Mouse (Mus musculus): ENCODE measurements at regions not wholly inside any gene's neighbourhood (a gene's known extent, or its start where the extent isn't known, plus 50 kb on each side); places are given as distances from the start of the nearest gene placed in this dataset.

DNA sequence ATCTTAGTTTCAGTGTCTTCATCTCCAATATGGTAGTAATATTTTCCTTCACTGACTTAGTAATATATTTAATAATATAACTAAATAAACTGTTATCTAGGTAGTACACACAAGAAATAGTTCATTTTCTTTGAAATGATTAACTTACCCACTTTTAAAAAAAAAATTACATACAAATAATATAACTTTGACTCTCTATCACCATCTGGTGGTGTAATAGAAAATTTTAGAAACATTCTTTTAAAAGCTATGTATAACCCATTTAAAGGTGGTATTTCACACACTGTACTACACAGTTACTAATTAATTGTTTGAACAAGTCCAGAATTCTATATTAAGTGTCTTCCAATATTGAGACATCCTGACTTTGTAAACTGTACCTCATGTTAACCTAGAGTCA lies 53.9 kb upstream of the Olfr266 start:
- peak; percentile 30 for DNase-seq (ENCODE audit: low spot score)

DNA sequence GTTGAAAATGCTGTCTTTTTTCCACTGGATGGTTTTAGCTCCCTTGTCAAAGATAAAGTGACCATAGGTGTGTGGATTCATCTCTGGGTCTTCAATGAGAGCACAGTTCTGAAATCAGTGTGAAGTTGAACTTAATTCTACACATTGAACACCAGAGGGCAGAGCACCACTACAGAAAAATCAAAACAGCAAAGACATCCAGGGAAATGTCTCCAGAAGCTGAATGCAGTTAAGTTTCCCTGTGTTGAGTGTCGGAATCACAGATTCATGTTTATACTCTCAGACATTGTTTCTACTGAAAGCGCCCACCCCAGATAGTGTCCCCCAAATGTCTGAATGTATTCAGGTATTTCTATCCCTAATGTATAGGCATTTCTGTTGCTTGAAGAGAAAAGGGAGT lies 77.1 kb upstream of the Olfr266 start:
- peak; percentile 77 for DNase-seq (ENCODE audit: low spot score)

DNA sequence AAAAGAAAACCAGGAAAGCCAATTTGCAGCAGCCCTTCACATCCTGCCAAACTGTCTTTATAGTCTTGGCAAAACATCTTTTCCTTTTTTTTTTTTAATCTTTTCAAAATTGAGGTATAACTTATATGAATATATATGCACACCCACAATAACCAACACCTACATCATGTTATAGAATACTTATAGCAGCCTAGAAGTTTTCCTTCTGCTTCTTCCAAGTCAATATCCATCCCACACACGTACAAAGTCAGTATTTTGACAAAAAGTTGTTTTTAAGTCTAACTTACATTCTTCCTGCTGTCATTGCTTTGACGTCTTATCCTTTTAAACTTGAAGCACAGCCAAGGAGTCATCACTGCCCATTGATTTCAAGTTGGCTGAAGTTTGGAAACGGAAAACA lies 80.6 kb upstream of the Olfr266 start:
- DNase-seq (ENCODE audit: low spot score), result no peak

DNA sequence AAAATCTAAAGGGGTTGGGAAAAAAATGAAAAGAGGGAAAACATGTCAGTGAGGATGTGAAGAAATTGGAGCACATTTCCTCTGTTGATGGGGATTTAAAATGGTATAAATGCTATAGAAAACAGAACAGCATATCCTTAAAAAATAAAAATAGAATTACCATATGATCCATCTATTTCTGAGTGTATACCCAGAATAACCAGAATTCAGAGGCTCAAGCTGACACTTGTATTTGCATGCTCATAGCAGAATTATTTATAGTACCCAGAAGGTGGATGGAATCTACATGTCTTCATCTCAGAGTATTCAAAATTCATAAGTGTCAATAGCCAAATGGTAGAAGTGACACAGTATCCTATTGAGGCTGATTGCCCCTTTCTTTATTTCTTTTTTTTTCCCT lies 99.9 kb upstream of the Kcna3 start:
- DNase-seq (ENCODE audit: low spot score), result no peak

DNA sequence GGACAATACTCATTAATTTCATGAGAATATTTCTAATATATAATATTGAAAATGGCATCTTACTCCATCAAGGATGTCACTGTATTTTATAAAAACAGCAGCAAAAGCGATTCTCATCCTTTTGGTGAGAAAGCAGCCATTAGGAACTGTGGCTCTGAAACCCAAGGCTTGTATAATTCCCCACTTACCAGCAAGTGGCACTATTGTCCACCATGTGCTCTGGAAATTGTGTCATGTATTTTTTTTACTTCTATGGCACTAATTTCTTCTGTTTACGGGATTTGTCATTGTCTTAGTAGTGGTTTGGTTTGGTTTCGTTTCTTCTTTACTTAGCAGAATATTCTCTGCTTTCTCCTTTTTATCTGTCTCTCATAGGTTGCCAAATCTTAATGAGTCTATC lies 95.9 kb upstream of the Kcna3 start:
- peak; percentile 44 for DNase-seq (ENCODE audit: low spot score)

DNA sequence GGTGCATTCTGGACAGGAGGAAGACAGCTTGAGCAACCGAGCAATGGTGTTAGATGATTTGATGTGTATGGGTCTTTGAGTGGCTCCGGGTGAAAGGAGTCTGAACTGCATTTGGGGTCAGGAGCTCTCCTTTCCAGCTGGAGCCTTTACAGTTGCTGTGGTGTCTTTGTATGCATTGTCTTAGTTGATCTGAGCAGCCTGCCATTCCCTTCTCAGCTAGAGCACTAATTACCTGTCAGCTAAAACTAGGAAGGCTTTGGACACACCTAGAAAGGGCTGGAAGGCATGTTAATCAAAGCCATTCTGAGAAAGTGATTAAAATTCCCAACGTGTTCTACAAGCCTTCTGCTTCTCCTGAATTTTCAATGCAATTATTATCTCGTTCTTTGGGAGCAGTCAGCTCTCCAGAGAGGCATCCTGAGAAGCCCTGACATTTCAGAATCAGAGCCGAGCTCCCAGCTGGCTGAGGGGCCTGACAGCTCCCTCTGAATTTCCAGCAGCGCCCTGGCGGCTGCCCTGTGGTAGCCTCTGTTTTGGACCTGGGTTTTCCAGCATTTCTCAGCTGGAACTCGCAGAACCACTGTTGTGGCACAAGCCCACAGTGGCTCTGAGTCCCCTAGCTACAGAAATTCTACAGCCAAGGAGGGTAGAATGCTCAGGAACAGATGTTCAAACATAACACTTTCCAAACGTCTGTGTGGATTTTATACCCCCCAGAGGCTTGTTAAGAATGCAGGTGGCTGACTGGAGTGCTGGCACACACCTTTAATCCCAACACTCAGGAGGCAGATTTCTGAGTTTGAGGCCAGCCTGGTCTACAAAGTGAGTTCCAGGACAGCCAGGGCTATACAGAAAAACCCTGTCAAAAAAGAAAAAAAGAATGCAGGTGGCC lies 80.2 kb upstream of the Kcna3 start:
- no peak for DNase-seq (ENCODE audit: low spot score)

DNA sequence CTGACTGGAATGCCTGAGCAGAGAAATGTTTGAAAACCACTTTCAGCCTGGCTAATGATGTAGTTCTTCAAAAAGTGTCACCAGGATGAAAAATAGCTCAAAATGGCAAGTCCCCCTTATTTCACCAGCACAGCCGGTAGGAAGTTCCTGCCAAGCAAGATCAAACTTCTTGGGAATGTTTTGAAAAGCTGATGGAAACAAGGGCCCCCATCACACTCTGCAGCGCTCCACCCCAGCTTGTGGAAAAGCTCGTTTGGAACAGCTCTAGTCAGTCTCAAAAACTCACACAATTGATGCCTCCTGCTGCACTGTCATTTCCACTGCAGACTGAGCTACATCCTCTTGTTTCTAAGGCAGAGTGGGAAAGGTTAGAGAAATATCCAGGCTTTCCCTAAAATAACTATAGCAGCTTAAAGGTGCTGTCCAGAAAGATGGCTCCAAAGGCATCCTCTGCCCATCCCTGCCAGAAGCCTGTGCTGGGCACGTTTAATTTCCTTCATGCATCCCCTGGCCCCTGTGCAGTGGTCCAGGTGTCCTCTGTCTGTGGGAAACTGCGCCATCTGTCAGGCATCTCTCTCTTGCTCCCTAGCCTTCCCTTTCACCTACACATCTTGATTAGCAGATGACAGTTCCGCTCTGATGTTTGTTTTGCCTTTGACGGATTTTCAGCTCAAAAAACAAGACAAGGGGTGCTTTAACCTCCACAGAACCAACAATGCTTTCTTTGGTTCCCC lies 78.6 kb upstream of the Kcna3 start:
- no peak for DNase-seq (ENCODE audit: low spot score)

DNA sequence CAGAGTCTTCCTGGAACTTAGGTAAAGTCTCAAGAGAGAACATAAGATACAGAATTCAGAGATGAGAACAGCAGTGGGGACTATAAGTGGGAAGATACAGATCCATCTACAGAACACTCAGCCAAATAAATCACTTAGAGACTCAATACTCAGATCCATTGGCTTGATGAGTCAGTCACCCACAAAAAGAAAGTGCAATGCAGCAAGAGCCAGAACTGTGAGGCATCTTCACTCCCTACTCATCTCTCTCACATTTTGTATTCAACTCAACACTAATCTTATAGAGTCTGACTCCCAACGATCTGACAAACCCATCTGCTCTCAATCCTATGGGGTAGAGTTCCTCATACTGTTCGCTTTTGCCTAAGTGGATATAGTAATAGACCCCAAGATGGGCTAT lies 77.8 kb upstream of the Kcna3 start:
- DNase-seq (ENCODE audit: low spot score), result no peak

DNA sequence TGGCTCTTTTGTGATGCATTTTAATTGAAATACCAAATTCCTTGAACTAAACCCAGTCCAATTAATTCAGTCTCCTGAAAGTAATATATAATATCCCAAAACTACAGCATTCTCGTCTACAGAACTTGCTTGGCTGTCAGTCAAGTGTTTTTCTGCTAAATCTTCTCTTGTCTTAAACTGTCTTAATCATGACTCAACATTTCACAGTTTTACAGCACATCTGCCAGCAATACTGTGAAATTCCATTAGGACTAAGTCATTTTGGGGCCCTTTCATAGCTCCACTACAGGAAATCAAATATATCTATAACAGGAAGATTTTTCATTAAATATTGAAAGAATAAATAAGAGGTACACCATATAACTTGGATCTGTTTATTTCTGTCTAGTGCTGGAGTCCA lies 75.4 kb upstream of the Kcna3 start:
- DNase-seq (ENCODE audit: low spot score), result no peak

DNA sequence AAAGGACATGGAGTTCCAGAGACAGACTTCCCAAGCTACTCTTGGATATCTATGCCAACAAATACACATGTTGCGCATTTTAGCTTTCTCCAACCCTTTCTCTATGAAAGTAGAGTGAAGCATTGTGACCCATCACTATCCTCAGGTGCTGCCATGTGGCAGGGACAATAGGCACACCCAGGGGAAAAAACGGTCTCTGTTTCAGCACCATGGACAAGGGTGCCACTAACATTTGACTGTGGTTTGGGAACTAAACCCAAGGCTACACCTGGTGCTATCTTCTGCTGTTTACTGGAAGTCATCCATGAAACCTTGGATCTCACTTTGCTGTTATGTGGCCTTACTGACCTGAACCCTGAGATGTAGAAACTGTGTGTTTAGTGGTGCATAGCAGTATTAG lies 73.5 kb upstream of the Kcna3 start:
- peak; percentile 51 for DNase-seq (ENCODE audit: low spot score)

DNA sequence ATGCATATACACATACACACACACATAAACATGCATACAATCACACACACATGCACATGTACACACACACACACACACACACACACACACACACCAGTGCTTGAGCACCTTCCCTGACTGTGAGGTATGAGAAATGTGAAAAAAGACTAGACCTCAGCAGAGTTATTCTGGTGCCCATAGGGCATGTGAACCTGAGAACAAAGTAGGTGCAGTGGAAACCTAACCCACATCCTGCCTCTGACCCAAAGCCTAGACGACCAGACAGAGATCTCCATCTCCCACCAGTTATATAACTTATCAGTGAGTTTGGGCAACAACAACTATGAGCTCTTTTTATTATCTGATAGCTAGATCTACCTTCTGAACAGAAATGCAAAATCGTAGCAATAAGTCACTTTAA lies 69.8 kb upstream of the Kcna3 start:
- no peak for DNase-seq (ENCODE audit: low spot score)

DNA sequence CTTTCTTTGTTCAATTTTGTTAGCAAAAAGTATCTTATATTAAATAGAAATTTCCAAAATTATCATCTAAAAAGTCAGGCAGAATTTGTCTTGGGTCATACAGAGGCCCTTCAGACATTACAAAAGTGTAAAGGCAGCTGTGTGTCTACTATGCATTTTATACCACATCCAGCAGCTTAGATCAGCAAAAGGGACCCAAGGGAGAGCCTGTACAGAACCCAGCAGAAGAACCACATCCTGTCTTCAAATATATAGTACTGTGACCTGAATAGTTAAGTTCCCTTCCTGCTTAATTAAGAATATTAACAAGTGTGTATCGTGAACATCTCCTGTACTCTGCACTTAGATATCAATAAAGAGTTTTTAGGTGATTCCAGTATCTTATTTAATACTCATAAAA lies 68.5 kb upstream of the Kcna3 start:
- DNase-seq (ENCODE audit: low spot score), result no peak

DNA sequence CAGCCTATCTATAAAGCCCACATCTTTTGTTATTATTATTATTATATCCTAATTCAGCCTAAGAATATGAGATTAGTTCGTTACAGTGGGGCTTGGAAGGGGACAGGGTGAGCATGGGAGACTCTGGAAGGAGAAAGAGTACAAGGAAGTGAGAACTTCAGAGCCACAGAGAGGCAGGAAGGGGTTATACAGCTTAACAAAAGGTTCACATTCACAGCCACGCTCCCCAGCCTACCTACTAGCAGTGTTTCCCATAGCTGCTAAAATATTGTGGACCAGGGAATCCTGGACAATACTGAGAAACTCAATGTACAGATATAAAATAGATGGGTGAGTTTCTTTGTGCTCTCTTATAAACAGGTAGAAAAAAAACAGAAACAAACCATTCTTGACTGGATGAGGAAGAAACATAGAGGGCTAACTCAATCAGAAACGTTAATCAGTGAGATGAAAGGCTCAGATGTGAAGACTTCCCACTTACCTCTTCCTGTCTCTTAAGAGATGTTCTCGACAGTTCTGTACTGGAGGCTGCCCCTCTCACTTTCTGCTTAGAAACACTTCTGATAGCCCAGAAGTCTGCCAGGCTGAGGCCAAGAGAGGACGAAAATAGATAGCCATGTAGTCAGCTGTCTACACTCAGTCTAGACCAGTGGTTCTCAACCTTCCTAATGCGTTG lies 61.7 kb upstream of the Kcna3 start:
- no peak for DNase-seq (ENCODE audit: low spot score)

DNA sequence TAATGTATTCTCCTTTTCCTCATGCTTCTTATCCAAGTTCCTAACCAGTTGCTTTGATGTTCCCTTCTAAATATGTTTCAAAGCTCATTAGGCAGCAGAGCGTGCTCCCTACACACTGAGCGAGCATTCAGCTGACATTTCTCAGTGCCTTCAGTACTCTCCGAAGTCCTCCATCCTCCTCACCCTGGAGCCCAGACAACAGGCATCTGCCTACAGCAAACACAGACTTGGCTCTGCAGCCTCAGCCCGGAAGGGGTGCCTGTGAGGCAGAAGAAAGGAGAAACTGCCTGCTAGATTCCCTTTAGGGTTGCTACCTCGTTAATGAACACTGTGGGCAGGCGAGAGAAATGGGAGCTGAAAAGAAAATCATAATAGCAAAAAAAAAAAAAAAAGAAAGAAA lies 57.2 kb upstream of the Kcna3 start:
- peak; percentile 3 for DNase-seq (ENCODE audit: low spot score)

DNA sequence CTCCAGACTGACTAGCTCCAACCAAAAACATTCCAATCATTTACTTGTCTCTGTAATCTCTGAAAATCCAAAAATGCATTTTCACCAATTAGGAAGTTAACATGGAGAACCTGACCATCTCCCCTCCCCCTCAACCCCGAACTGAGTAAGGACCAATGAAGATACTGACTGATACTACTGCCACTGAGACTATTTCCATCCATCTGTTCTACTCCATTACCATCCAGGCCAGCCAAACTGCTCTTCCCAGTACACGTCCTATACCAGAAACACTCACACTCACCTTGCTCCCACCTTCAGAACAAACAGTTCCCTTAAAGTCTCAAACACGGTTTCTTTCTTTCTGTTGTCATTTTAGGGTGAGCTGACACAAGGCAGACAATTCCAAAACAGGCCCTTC lies 55.1 kb upstream of the Kcna3 start:
- no peak for DNase-seq (ENCODE audit: low spot score)

DNA sequence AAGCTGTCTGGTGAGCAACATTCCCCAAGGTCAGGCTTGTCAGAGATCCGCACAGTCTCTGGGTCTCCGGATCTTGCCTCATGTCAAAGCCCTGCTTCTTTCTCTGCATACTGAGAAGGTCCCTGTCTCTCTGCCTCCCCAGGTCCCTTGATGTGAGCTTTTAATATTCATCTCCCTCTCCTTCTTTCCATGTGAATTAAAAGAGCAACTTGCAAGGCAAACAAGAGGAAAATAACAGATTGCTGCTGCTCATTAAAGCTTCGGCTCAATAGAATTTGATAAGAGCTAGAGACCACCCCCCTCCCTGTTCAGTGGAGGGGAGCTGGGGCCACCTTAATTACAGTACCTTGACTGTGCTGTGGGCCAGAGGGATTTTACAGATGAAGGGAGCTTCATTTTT lies 54.6 kb upstream of the Kcna3 start:
- DNase-seq (ENCODE audit: low spot score), result no peak

DNA sequence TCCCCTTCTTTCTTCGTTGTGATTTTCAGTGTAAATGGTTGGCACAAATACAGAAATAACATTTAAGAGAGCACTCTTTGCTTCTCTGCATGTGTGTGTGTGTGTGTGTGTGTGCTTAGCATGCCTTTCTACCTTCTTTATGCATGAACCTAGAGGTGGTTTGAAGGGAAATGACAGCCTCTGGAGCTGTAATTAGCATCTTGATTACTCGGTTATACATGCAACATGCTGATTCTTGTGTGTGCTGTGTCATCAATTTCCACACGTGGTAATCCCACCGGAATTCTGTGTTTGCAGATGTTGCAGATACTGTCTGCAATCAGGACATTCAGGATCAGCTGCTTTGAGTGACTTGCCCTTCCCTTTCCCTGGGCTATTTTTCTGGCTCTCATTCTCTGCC lies 51.7 kb upstream of the Kcna3 start:
- DNase-seq (ENCODE audit: low spot score), result no peak
